Mouse (Mus musculus) cerebellum, adult 11 months (tissue): ENCODE measurements around the gene Cilp.

Source experiments
- DNase-seq: peaks from one replicate; pipeline ENCODE4 v3.0.0; 2022

Cilp gene

DNA sequence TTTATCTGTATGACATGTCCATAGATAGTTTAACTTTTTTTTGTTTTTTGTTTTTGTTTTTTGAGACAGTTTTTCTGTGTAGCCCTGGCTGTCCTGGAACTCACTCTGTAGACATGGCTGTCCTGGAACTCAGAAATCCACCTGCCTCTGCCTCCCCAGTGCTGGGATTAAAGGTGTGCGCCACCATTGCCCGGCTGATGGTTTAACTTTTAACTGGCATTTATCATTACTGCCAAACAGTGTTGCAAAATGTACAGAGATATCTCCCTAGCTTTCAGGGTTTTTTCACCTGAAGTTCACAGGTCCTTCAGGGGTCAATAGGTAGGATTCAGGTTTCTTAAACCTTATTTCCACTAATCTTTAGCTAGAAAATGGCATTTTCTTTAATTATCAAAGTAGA, 32.1 kb downstream of the Cilp start:
- no peak for DNase-seq

DNA sequence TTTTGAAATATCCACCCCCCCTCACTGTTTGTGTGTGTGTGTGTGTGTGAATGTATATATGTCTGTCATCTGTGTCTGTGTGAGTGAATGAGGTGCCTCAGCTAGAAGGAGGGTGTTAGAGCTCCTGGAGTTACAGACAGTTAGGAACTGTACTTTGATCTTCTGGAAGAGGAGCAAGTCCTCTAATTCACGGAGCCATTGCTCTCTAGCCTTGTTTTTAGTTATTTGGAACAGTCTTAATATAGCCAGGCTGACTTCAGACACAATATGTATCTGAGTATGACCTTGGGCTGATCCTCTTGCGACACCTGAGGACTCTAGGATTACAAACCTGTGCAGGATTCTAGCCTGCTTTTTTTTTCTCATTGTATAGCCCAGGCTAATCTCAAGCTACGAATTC, 33.8 kb downstream of the Cilp start:
- no peak for DNase-seq

DNA sequence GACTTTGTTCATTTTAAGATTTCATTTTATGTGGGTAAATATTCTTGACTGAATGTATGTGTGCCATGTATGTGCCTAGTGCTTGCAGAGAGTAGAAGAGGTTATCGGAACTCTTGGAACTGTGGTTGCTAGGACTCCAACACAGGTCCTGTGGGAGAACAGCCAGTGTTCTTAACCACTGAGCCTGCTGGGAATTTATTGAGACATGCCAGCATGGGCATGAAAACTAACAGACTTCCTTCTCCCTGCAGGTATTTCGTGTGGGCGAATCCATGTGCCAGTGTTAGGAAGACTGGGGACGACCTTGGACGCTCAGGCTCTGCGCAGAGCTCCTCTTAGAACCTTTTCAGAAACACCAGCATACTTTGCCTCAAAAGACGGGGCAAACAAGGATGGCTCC, 34.7 kb downstream of the Cilp start:
- DNase-seq = no peak

DNA sequence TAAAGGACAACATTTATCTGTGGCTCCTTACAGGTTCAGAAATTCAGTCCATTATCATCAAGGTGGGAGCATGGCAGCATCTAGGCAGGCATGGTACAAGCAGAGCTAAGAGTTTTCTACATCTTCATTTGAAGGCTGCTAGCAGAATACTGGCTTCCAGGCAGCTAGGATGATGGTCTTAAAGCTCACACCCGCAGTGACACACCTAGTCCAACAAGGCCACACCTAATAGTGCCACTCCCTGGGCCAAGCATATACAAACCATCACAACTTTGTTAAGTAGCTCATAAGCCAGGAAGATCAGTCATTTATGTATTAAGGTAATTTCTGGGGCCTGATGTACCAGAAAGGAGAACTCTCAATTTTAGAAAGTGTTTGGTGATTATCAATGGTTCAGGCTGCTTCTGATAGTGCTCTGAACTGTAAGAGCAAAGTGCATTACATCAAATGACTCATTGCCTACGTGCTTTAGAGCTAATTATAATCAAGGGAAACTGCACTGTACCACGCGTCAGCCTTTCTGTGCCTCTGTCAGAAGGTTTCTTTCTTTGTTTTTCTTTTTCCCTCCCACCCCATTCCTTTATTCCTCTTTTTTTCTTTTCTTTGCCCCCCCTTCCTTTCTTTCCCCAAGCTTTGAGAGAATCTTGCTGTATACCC, 37.5 kb downstream of the Cilp start:
- DNase-seq = no peak

DNA sequence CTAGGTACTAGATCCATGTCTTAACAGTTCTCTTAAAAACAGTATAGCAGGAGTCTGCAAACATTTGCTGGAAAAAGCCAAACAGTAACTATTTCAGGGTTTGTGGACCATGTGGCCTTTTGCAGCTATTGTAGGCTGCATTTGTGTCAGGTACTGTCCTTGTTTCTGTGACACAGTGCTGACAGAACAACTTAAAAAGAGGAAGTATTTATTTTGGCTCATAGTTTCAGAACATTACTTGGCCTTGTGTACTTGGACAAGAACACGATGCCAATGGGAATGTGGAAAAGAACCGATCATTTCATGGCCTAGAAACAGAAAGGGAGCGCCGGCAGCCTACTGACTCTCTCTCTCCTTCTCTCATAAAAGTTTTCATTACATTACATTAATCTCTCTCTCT, 38.6 kb downstream of the Cilp start:
- DNase-seq = no peak

DNA sequence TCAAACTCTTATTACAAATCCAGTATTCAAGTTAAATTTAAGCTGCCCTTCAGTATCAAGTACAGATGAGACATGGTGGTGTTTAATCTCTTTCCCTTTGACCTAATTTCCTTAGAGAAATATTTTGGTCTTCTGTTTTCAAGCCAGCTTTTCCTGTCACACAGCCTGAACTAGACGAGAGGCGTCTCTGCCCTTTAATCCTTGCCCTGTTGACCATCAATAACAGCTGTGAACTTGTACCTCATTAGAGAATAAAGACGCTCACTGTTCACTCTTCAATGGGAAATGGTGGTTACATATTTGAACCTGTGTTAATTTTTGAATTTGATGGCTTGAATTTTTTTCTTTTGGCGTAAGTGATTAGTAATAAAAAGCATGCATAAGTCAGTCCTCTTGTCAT, 39.3 kb downstream of the Cilp start:
- DNase-seq = no peak

DNA sequence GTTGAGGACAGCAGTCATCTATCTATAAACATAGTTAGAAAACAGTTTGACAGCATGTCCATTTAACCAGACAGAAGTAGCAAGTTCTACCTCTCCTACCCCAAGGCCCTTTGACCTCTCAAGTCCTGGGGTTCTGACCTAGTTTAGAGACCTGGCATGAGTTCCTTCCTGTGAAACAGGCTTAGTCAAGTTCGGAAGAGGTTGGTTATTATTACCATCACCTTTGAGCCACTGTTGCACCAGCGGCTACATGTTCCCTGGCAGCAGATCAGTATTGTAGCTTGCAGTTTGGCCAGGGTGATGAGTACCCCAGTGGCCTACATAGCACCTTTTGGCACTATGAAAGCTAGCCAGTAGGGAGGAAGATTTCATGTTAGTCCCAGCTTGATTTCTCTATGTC, 41.7 kb downstream of the Cilp start:
- DNase-seq = no peak

DNA sequence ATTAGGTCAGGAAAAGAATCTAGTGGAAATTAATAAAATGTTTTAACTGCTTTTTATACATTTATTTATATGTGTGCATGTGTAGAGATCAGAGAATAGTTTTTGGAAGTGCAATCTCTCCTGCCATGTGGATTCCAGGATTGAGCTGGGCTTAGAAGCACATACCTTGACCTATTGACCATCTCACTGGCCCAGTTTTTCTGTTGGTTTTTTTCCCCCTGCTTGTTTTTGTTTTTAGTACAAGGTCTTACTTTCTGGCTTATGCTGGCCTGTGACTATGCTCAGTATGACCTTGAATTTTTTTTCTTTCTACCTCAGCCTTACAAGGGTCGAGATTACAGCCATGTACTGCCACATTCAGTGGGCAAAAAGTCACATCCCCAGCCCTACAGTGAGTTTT, 43.0 kb downstream of the Cilp start:
- DNase-seq = no peak

DNA sequence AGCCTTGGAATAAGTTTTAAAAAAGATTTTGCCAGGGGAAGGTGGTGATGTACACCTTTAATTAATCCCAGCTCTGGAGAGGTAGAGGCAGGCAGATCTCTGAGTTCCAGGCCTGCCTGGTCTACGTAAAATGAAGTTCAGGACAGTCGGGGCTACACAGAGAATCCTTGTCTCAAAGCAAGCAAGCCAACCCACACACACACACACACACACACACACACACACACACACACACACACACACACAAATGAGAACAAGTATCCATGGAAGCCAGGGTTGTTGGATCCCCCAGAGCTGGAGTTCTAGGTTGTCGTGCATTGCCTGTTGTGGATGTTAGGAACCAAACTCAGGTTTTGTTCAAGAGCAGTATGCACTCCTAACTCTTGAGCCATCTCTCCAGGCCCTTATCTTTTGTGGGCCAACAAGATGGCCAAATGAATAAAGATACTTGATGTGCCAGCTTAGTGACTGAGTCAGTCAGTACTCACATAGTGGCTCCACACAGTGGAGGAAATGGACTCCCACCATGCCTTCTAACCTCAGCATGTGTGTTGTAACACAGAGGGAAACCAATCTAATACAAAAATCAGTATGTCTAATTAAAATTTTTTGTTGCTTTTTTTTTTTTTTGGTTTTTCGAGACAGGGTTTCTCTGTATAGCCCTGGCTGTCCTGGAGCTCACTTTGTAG, 47.8 kb downstream of the Cilp start:
- DNase-seq = no peak

DNA sequence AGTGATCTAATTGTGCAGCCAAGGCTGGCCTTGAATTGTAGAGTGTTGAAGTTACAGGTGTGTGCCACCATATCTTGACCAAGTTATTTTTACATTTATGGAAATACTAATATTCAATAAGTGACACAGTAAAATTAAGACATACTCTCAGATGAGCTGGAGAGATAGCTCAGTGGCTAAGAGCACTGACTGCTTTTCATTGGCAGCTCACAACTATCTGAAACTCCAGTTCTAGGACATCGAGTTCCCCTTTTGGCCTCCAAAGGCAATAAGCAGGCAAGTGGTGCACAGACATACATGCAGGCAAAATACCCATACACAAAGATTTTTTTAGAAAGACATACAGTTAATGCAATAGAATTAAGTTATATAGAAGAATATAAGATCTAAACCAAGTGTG, 48.9 kb downstream of the Cilp start:
- no peak for DNase-seq

DNA sequence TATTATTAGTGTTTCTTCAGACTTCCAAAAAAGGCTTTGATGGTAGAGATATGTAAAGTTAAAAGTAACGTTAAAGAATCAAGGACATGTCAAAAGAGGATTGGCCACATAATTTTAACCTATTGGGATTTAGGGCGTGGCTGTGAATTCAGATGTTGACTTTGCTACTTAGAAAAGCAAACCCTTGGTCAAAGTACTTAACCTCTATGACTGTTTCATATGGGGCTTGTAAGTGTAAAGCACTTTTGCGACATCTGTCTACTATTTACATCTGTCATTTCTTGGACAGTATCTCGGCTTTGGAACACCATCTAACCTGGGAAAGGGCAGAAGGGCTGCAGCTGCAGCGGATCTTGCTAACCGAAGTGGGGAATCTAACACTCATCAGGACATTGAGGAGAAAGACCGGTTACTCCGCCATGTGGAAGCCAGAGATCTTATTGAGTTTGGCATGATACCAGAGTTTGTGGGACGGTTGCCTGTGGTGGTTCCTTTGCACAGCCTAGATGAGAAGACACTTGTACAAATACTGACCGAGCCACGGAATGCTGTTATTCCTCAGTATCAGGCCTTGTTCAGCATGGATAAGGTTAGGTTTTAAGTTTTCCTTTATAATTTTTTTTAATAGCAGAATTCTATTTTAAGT, 57.4 kb downstream of the Cilp start:
- no peak for DNase-seq

DNA sequence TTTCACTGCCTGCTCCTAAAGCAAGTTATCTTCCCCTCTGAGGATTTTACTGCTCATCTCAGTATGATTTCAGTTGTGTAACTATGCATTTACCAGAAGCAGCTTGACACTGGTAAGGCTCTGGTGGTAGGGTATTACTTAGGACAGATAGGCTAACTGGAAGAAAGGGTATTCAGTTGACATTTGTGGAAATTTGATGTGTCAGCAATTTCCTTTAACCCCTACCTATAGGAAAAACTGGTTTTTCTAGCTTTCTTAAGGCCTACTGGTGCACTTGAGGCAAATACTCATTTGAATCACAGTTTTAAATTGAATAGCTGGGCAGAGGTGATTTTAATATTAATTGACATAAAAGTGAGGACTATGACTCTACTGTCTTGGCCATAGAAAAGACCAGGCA, 61.0 kb downstream of the Cilp start:
- no peak for DNase-seq

DNA sequence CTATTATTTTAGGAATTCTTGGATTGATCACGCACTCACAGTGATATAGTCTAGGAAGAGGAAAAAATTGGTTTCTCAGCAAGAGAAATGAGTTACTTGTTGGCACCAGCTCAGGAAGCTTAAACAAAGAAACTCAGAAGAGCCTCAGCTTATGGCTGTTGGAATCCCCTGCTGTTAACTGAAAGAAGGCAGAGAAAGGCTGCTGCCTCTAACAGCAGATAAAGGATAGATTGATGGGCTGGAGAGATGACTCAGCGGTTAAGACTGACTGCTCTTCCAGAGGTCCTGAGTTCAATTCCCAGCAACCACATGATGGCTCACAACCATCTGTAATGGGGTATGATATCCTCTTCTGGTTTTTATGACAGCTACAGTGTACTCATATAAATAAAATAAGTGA, 62.4 kb downstream of the Cilp start:
- no peak for DNase-seq
